Mouse (Mus musculus) erythroblast, embryonic 14.5 days (primary cell): ENCODE measurements around the gene Prpf31.

Experiments
- GATA1 ChIP-seq: IDR thresholded peaks from 2 replicates; pipeline ENCODE4 v1.6.1; 2012; ENCODE audit warnings: low read length, inconsistent platforms, mixed read lengths
- TAL1 ChIP-seq: IDR thresholded peaks from 3 replicates; pipeline ENCODE4 v1.6.1; 2012; ENCODE audit warnings: low read length, inconsistent platforms, mixed read lengths

DNA sequence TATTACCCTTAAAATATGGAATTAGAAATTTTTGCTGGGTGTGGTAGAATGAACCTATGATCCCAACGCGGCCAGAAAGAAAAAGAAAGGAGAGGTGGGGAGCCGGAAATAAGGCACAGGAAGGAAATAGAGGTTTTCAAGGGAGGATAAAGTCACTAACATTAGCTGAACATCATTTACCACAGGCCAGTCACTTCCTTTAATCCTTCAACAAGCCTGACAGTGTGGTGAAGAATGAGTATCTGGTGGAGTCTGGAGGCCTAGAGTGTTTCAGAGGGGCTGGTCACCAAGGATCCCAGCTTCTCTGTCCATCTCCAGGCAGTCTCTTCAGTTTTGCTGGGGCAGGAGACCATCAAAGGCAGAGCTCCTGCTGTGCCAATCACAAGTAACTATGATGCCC lies 19.3 kb upstream of the Prpf31 start:
- TF ChIP-seq TAL1 (no peak), GATA1 (no peak)
